Mouse (Mus musculus) urinary bladder, adult 2 months (tissue): ENCODE measurements around the gene Irgc1. TPM values are rescaled to one million over a fixed set of nuclear protein-coding genes. Genes with fewer than 3 reads are reported as not detected.
"Not testable (repeated sequence)": the region's sequence is repeated elsewhere in the genome, so short reads cannot be mapped to it uniquely, and the experiment has no call there.

Experiments
- DNase-seq: peaks from one replicate; pipeline ENCODE4 v3.0.0; 2022; ENCODE audit warnings: low spot score
- polyA plus RNA-seq: library from polyadenylated mRNA; depleted of rRNA; stranded (reverse); fragments of >200 nt; gene quantifications from 2 replicates; pipeline ENCODE4 v1.2.3, GENCODE M21; 2012; rRNA removed

Irgc1 gene
- 0.03 TPM in 1 of 2 replicates, not detected in the other for polyA plus RNA-seq

DNA sequence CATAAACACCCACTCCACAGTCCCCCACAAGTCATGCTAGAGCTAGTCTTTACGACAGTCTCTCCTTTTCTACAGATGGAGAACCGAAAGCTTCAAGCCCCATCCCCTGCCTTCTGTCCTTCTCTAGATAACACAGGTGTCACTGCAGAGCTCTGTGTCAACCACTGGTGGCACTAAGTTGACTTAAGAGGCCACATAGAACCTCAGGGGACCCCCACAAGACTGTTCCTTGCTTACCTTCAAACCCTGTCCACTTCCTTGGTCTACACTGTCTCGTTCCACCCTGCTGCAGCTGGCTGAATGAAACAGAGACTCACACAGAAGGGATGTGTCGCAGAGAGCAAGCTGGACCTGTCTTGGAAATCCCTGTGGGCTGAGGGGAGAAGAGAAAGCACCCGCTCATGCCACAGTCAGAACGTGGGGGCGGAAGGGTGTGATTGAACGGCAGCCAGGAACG, at the start of gene Irgc1:
Irgc1 (minus strand) TSS at position 443 of the 457 bp plus-strand sequence.
- no peak for DNase-seq

- DNase-seq: no peak
These were observed 49.4 kb upstream of the Irgc1 start for GRCm38 (mm10) chr7:24501492-24501891.

DNA sequence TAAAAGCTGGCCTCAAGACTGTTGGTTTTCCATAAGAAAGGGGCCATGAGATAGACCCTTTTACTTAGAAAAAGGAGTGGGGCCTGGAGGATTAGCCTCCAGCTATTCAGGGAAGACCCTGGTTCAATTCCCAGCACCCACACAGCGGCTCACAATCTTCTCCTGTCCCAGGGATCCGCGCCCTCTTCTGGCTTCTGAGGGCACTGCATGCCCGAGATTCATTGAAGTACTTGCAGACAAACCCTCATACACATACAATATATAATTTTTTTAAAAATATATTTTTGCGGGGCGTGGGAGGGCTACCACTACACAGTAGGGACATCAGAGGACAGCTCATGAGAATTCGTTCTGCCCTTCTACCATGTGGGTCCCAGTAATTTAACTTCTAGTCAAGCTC, 48.8 kb upstream of the Irgc1 start:
- no peak for DNase-seq

DNA sequence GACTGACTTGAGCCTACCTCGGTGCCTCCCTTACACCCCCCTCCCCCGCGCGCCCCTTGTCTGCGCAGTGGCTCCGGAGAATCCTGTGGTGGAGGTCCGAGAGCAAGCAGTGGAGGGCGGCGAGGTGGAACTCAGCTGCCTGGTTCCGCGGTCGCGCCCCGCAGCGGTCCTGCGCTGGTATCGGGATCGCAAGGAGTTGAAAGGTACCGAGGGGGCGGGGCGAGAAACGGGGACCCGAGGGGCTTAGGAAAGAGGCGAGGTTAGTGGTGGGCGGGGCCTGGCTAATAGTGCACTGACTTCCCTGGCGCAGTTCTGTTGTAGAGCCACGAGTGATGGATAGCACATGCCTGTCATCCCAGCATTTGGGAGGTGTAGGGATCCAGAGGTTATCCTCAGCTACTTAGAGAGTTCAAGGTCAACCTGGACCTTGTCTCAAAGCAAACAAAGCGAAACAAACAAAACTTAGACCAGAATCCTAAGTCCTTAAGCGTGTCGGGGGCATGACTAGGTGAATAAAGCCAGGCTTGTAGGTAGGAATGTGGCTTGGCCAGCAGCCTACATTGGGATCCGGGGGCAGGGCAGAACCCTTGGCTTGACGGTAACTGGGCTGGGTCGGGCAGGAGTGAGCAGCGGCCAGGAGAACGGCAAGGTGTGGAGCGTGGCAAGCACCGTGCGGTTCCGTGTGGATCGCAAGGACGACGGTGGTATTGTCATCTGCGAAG, 47.9 kb upstream of the Irgc1 start:
- no peak for DNase-seq

DNA sequence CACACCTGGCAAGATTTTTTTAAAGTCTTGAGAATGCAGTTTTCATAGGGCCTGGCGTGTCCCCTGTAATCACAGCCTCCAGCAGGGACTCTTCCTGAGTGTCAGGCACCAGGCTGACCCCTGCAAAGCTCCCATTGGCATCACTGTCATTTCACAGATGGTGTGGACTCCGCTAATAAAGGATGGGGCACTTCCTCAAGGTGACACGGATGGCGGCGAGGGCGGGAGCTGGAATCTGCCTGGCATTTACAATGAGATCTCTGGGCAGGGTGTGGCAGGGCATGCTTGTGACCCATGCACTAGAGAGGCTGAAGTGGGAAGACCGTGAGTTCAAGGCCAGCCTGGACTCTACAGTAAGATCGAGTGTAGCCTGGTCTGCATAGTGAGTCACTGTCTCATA, 36.2 kb upstream of the Irgc1 start:
- no peak for DNase-seq

GRCm38 (mm10) chr7:24487403-24487802, 35.3 kb upstream of the Irgc1 start:
- DNase-seq: no peak

- no peak for DNase-seq
These were observed 34.6 kb upstream of the Irgc1 start for GRCm38 (mm10) chr7:24486654-24487130.

DNA sequence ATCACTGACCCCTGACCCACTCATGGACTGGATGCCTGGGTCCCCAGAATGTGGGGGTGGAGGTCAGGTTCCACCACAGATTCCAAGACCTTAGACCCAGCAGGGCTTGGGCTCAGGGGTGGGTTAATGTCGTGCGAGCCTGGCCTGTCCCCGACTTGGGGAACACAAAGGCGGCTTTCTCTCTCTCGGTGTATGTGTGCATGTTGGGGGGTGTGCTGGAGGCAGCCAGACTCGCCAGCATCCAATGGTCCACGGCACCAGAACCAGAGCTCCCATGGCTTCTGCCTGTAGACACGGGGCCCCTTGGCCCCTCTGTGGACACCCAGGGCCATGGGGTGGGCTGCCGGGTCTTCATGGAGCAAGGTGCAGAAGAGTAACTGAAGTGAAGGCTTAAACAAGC, 33.4 kb upstream of the Irgc1 start:
- no peak for DNase-seq

GRCm38 (mm10) chr7:24483291-24483690, 31.2 kb upstream of the Irgc1 start:
- DNase-seq: not testable (repeated sequence)

- DNase-seq: no peak
These were observed 30.3 kb upstream of the Irgc1 start for GRCm38 (mm10) chr7:24482208-24483020.

DNA sequence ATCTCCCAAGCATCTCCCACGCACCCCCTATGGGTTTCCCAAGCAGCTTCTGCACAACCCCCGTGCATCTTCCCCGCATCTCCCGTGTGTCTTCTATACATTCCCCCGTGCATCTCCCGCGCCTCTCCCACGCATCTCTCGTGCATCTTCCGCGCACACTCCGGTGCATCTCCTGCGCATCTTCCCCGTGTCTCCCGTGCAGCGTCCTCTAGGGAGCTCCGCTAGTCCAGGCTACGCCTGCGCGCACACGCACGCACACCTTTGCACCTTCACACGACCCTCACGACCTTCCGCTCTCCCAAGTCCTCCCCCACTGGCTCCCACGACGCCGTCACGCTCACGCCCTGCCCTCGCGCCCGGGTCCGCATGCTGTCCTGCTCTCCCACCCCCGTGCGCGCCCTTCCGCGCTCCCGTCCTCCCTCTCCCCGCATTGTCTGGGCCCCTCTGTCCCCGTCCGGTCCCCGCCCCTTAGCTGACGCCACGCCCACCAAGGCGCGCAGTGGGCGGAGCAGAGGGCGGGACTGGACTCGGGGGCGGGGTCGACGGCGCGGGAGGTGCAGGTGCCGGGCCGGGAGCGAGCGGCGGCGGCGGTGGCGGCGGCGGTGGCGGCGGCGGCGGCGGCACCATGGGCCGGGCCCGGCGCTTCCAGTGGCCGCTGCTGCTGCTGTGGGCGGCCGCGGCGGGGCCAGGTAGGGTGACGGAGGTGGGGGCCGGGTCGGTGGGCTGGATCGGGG, 29.5 kb upstream of the Irgc1 start, which contains the start of gene Cadm4:
Cadm4 (plus strand) TSS at position 550 of the 734 bp plus-strand sequence.
- peak; percentile 74 for DNase-seq

- no peak for DNase-seq
These were observed 28.9 kb upstream of the Irgc1 start for GRCm38 (mm10) chr7:24480986-24481473.

- no peak for DNase-seq
These were observed 28.2 kb upstream of the Irgc1 start for GRCm38 (mm10) chr7:24480121-24480941.

DNA sequence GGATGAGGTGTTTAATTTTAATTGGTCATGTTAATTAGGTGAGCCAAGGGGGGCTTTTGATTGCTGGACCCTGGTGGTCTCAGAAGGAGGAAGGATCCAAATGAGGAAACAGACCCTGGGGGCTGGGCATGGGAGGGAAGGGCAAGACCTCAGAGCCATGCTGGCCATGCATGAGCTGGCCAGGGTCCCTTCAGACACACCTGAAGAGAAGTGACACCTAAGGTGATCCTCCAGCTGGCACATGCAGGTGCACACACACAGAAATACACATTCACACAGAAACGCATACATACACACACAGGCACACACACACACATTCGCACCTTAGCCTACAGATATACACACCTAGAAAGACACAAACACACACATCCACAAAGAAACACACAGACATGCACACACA, 27.6 kb upstream of the Irgc1 start:
- no peak for DNase-seq

GRCm38 (mm10) chr7:24478911-24479310, 26.8 kb upstream of the Irgc1 start:
- DNase-seq: no peak

- no peak for DNase-seq
These were observed 24.8 kb upstream of the Irgc1 start for GRCm38 (mm10) chr7:24476856-24477255.

- DNase-seq: no peak
These were observed 24.2 kb upstream of the Irgc1 start for GRCm38 (mm10) chr7:24476338-24476737.

DNA sequence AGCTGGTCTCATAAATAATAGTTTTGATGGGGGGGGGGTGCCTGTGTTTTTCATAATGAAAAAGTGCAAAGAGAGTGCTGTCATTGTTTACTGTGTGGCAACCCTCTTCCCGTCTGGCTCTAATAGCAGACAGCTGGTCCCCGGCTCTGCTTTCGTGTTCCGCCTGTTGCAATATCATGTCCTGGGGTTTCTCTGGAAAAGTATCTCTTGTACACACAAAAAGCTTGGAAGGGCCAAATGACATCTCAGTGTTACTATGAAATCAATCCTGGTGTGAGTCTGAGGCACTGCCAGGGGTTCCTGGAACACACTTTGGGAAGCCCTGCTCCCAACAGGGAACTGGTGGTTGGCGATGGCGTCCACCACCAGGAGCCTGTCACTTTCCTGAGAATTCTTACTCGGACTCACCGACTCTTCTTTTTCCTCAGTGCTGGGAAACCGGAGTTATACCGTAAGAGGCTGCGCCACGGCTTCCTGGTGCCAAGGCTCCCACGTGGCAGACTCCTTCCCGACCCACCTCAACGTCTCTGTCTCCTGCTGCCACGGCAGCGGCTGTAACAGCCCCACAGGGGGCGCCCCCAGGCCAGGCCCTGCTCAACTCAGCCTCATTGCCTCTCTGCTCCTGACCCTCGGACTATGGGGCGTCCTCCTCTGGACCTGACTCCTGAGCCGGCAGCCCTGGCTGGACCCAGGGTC, 22.9 kb upstream of the Irgc1 start:
- DNase-seq: no peak

- no peak for DNase-seq
These were observed 21.9 kb upstream of the Irgc1 start for GRCm38 (mm10) chr7:24473913-24474529.

GRCm38 (mm10) chr7:24472937-24473336, 20.8 kb upstream of the Irgc1 start:
- no peak for DNase-seq
